Mouse (Mus musculus): ENCODE results near the gene Kit.

- no peak for TF ChIP-seq CTCF (IDR thresholded peaks at IDR 0.05; ENCODE audit: low read depth, low read length)
- TF ChIP-seq POLR2A (IDR thresholded peaks at IDR 0.05; ENCODE audit: extremely low read depth, insufficient read depth, low read length), result no peak
Observed at GRCm38 (mm10) chr5:75704584-75705175, 130.0 kb downstream of the Kit start.

Data from liver, adult 2 months (tissue).